In genomic region chr5:141126536-141126935, GRCm38 (mm10) we compare ENCODE assay signal across 15 mouse cellular contexts.
A peak's percentile ranks its signal among the peaks of the same experiment; 100 is the strongest.
DNase-seq lines count a peak whose midpoint lies in the region.
"Had no signal": no experiment of that assay in that cellular context is flagged by ENCODE, and none has a peak within 500 bp of the region (broad histone marks: within the 10 kb centered on the region; RNA-seq: fewer than 3 reads in every experiment).

No protein-coding gene starts in this region.

- DNase-seq in kidney, adult 11 months = peak; percentile 19
- no peak for DNase-seq in kidney, postnatal 14 days
- DNase-seq in kidney, postnatal 10 days = peak; percentile 4
- DNase-seq in kidney, postnatal 25 days = no peak
- peak; percentile 29 for DNase-seq in testis, postnatal 10 days (ENCODE audit: low spot score)
- no peak for DNase-seq in testis, postnatal 14 days (ENCODE audit: low spot score)
- DNase-seq: adrenal gland, adult 2 months; adrenal gland, postnatal 14 days; cerebellum, adult 11 months; cerebellum, adult 2 months; cerebellum, adult 9-11 months; forebrain, postnatal 0 days; gastrocnemius, adult 2 months; gastrocnemius, postnatal 14 days; heart, adult 2 months had no signal

Comparison
In these comparisons a context has a peak if more than half of its experiments do, and no peak if none do; other contexts are left out.
1. DNase-seq: peak in kidney, adult 11 months (single experiment), kidney, postnatal 10 days (single experiment) and testis, postnatal 10 days (single experiment); none in kidney, postnatal 14 days (single experiment), kidney, postnatal 25 days (0 of 2) and testis, postnatal 14 days (single experiment).